Comparison of ENCODE assay signal across 16 mouse cellular contexts in genomic region chr14:57760447-57761412, GRCm38 (mm10). TPM values are rescaled to one million over a fixed set of nuclear protein-coding genes. Genes with fewer than 3 reads are reported as not detected.
DNase-seq lines count a peak whose midpoint lies in the region; ATAC-seq and TF ChIP-seq lines count a peak whose summit lies in the region.
"Had no signal": no experiment of that assay in that cellular context is flagged by ENCODE, and none has a peak within 500 bp of the region (broad histone marks: within the 10 kb centered on the region; RNA-seq: fewer than 3 reads in every experiment).

No protein-coding gene starts in this region.

- TF ChIP-seq EP300 in heart, postnatal 0 days (IDR thresholded peaks at IDR 0.05; ENCODE audit: low read depth): no peak

- H3K4me1 ChIP-seq in heart, postnatal 0 days (ENCODE audit: control insufficient read depth, insufficient read depth): 0 out of 2 replicates have a peak, but pooled peaks cover 4% of the 10 kb centered on the region
- H3K4me1 ChIP-seq in lung, embryonic 15.5 days: no peaks in the 10 kb centered on the region

- DNase-seq in heart, postnatal 0 days (ENCODE audit: low spot score): no peak
- no peak for DNase-seq in heart, postnatal 10 days
- peak; percentile 75 for DNase-seq in 3134 (ENCODE audit: extremely low read depth, insufficient read length, low spot score)
- peak; percentile 80 for DNase-seq in NIH3T3 (ENCODE audit: low read depth)
- DNase-seq in adrenal gland, postnatal 10 days: no peak
- no peak for DNase-seq in thymus, postnatal 36 days
- DNase-seq in cerebellum, postnatal 25 days: no peak
- DNase-seq: cerebellum, postnatal 10 days; gastrocnemius, postnatal 14 days; right cerebral cortex, postnatal 14 days; thymus, postnatal 4 days had no signal

- ATAC-seq in heart, postnatal 0 days (ENCODE audit: insufficient read depth, low read depth): no peak
- ATAC-seq in lung, embryonic 15.5 days (ENCODE audit: borderline replicate concordance, extremely low read depth, low FRiP score, low TSS enrichment): no peak

- no peaks in the 10 kb centered on the region for H3K9me3 ChIP-seq in heart, postnatal 0 days (replicated peaks; ENCODE audit: control insufficient read depth, low read length)
- H3K9me3 ChIP-seq in lung, embryonic 15.5 days: no peaks in the 10 kb centered on the region
- H3K9me3 ChIP-seq: heart, embryonic 13.5 days had no signal

- peak overlapping the region; percentile 34; the same call in 1 of the 2 replicates for H3K27ac ChIP-seq in heart, postnatal 0 days (ENCODE audit: low read depth)
- peak overlapping the region; percentile 1; the same call in 1 of the 2 replicates for H3K27ac ChIP-seq in lung, embryonic 15.5 days

- WGBS in heart, postnatal 0 days: 60% methylated on average over 10 of the region's 10 CpGs
- 50% methylated on average over 10 of the region's 10 CpGs for WGBS in lung, embryonic 15.5 days

- H3K36me3 ChIP-seq in heart, postnatal 0 days (replicated peaks; ENCODE audit: control insufficient read depth, insufficient read depth, low read length): no peaks in the 10 kb centered on the region
- H3K36me3 ChIP-seq in lung, embryonic 15.5 days: no peaks in the 10 kb centered on the region
- H3K36me3 ChIP-seq: heart, embryonic 13.5 days had no signal

- H3K4me2 ChIP-seq in heart, postnatal 0 days (ENCODE audit: low read depth, low read length): no peak overlapping the region
- H3K4me2 ChIP-seq in lung, embryonic 15.5 days: no peak overlapping the region
- H3K4me2 ChIP-seq: heart, embryonic 13.5 days had no signal

- H3K9ac ChIP-seq in heart, postnatal 0 days (replicated peaks; ENCODE audit: low read depth, low read length): no peak overlapping the region
- H3K9ac ChIP-seq in lung, embryonic 15.5 days: no peak overlapping the region
- H3K9ac ChIP-seq: heart, embryonic 13.5 days had no signal

- no peak for TF ChIP-seq CTCF in heart, postnatal 0 days (IDR thresholded peaks at IDR 0.05; ENCODE audit: low read depth)

- intact Hi-C loops in heart, postnatal 10 days (cut with DNase I): no loop called here

- no peaks in the 10 kb centered on the region for H3K27me3 ChIP-seq in heart, postnatal 0 days (ENCODE audit: control insufficient read depth, insufficient read depth, low read length)
- H3K27me3 ChIP-seq in lung, embryonic 15.5 days: no peaks in the 10 kb centered on the region
- H3K27me3 ChIP-seq: heart, embryonic 13.5 days had no signal

- H3K4me3 ChIP-seq in heart, postnatal 0 days (ENCODE audit: low read depth, low read length): no peak overlapping the region
- H3K4me3 ChIP-seq in lung, embryonic 15.5 days: no peak overlapping the region
- H3K4me3 ChIP-seq: heart, embryonic 13.5 days had no signal

RNA-seq across cellular contexts. Expression of gene Lats2, which starts 2.5 kb away (rescaled TPM):
- 43.7 and 68.4 TPM in 2 replicates for total RNA-seq in heart, postnatal 0 days (2014; rRNA removed; ENCODE audit: low replicate concordance)
- polyA plus RNA-seq in heart, postnatal 0 days (2015; fragmentation: Nextera tagmentation; extraction: Ambion mirVana): 16.0 and 17.2 TPM in 2 replicates
- 10 to 100 TPM; 46.6 to 46.7 TPM for total RNA-seq in heart, postnatal 10 days (2021)
- polyA plus RNA-seq in lung, embryonic 15.5 days (2015; fragmentation: Nextera tagmentation; extraction: Ambion mirVana): 23.8 and 25.6 TPM in 2 replicates
- total RNA-seq in adrenal gland, postnatal 10 days (2021): 10 to 100 TPM; 33.6 to 34.4 TPM

RNA-seq across cellular contexts. Expression of gene Gm49361, which starts 14.8 kb away (rescaled TPM):
- total RNA-seq in heart, postnatal 0 days (2014; rRNA removed; ENCODE audit: low replicate concordance): not detected in 2 replicates
- not detected in 2 replicates for polyA plus RNA-seq in heart, postnatal 0 days (2015; fragmentation: Nextera tagmentation; extraction: Ambion mirVana)
- total RNA-seq in heart, postnatal 10 days (2021): 1 to 10 TPM; 1.5 to 1.6 TPM
- polyA plus RNA-seq in lung, embryonic 15.5 days (2015; fragmentation: Nextera tagmentation; extraction: Ambion mirVana): not detected in 2 replicates
- 1 to 10 TPM in 1 of 2 experiments, under 1 TPM in 1; 0.94 to 3.9 TPM for total RNA-seq in adrenal gland, postnatal 10 days (2021)
- total RNA-seq: monocyte, adult 5-6 weeks had no signal
- polyA plus RNA-seq: heart, embryonic 13.5 days; intestine, embryonic 14.5 days; stomach, embryonic 14.5 days had no signal

RNA-seq across cellular contexts. Expression of gene Sap18, which starts 37.2 kb away (rescaled TPM):
- 8.4 and 27.7 TPM in 2 replicates for total RNA-seq in heart, postnatal 0 days (2014; rRNA removed; ENCODE audit: low replicate concordance)
- 9.8 and 10.9 TPM in 2 replicates for polyA plus RNA-seq in heart, postnatal 0 days (2015; fragmentation: Nextera tagmentation; extraction: Ambion mirVana)
- total RNA-seq in heart, postnatal 10 days (2021): 10 to 100 TPM; 66.5 to 83.0 TPM
- 23.0 and 24.5 TPM in 2 replicates for polyA plus RNA-seq in lung, embryonic 15.5 days (2015; fragmentation: Nextera tagmentation; extraction: Ambion mirVana)
- 10 to 100 TPM; 55.4 to 75.9 TPM for total RNA-seq in adrenal gland, postnatal 10 days (2021)

Comparison
In these comparisons a context has a peak if more than half of its experiments do, and no peak if none do; other contexts are left out.
1. DNase-seq: peak in 3134 (single experiment) and NIH3T3 (single experiment); none in heart, postnatal 0 days (single experiment), heart, postnatal 10 days (0 of 2), adrenal gland, postnatal 10 days (single experiment), thymus, postnatal 36 days (0 of 2) and cerebellum, postnatal 25 days (0 of 2).